Mouse (Mus musculus) neutrophil, adult 5-6 weeks (primary cell): ENCODE results near the gene Slc31a1. TPM values are rescaled to one million over a fixed set of nuclear protein-coding genes. Genes with fewer than 3 reads are reported as not detected.

ENCODE experiments used
- ATAC-seq: fragments of 151-379, 151-347 bp; 2 replicates; pipeline ENCODE4 v1.8.0; 2017; ENCODE audit warnings: mild to moderate bottlenecking, moderate TSS enrichment; ENCODE audit not compliant: insufficient number of reproducible peaks, poor library complexity, low FRiP score, severe bottlenecking; ENCODE audit errors: extremely low read depth
- total RNA-seq: library from RNA; stranded (forward); fragments of 200-1000 nt; gene quantifications from 2 replicates; pipeline ENCODE4 v1.2.3, GENCODE M21; 2017

Slc31a1 gene
- total RNA-seq, 1 experiment from 2014 or later, result 8.3 TPM

DNA sequence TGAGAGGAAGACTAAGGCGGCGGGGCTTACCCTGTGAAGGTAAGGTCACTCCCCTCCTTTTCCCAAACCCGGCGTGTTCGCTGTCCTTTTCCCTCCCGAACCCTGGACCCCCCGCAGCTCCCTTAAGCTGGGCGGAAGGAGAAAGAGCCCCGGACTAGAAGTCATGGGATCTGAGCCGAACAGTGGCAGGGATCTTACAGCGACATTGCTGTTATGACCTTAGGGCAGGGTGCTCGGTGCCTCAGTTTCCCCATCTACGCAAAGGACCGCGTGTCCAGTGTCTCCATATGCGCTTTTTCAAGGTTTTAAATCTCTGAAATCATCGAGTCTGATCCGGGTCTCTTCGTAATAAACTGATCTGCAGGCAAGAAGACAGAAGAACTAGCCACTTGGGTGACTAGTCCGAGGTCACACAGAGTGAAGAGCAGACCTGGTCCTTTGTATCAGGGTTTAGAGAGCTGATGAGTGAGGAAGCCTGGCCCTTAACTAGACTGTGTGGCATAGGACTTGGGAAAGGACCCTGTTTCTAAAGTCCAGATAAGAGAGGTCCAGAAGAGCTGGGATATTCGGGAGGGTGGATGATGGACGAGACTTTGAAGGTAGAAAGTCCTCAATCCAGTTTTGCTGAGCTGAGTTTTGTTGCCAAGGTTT lies 403 bp downstream of the Slc31a1 start:
- no peak for ATAC-seq

DNA sequence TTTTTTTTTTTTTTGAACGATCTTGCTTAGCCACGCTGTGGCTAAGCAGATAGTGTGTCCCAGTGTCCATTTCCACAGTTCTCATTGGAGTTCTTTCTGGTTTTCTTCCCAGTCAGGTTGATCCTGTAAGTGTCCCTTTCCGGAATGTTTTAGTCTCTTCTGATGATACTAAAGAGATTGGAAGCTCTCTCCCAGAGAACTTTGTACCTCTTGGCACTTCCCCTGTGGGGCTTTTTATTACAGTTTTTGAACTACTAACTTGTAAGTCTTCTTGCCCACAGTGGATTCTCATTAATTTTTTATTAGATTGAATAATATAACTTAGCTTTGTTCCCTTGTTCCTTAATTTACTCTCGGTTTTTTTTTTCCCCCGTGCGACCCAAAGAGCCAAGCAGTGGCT lies 1.0 kb downstream of the Slc31a1 start:
- no peak for ATAC-seq

DNA sequence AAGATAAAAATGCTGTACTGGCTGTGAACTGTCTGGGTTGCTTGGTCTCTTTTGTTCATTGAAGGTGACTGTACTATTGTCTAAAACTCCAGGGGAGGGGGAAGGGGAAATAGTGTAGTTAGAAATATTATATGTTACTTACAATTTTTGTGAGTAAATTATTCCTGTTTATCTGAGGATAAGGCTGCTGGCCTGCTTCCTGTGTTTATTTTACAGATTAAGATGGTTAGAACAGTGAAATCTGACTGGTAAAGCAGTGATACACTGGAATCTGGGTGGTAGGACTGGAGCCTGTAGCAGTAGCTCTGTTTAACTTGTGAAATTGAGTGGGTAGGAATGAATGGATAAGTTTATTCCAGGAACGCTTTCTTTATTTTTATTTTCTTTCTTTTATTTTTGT lies 1.5 kb downstream of the Slc31a1 start:
- no peak for ATAC-seq

DNA sequence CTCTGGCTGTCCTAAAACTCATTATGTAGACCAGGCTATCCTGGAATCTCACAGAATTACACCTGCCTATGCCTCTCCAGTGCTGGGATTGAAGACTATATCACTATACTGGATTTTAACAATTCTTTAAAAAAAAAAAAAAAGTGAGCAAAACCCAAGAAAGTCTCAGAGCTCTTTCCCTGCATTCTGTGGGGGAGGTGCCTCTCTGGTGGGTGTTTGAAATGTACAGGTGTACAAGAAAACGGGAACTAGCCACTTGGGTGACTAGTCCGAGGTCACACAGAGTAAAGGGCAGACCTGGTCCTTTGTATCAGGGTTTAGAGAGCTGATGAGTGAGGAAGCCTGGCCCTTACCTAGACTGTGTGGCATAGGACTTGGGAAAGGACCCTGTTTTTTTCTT lies 1.9 kb downstream of the Slc31a1 start:
- no peak for ATAC-seq

DNA sequence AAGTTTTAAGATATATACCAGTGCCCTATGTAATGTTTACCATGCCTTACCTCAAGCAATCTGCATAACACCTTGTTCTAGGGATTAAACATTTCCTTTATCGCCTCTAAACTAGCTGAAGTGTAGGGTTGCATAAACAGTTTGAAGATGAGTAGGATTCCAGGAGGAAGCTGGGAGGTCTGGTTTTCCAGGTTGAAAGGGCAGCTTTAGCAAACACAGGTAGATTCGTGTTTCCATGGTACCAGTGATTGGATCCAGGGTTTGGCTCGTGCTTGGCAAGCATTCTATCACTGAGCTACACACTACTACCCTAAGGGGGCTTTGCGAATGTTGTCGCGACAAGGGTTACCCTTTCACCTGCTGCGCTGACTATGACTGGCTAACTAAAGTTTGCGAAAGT lies 3.8 kb downstream of the Slc31a1 start:
- no peak for ATAC-seq

DNA sequence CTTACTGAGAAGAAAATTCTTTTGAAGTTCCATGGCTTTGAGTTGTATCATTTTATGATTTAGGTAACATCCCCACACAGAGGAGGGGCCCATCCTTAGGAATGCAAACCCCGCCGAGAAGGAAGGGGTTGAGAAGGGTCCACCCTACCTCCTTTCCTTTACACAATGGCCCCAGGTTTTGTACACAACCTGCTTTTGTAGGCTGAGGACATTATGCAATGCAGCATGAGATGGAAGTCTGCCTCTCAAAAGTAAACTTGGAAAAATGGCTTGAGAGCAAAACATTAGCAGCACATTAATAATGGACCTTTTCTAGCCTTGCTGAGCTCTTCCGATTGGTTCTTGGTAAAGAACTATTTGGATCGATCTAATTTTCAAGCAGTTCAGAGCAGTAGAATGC lies 5.8 kb downstream of the Slc31a1 start:
- no peak for ATAC-seq

DNA sequence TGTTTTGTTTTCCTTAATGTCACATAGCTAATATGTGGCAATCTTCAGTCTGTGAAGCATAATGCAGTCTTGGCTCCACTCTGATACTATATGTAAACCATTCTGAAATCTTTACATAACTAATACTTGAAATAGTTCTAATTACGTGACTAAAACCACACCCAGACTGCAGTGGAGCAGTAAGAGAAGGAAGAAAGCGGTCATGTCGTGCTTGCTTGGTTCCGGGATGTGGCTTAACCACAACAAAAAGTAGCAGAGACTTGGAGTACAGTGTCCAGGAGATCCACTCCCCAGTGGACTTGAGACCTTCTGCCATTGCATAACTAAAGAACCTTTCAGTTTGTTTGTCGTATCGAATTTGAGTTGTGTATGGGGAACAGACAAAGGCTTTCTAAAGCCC lies 7.1 kb downstream of the Slc31a1 start:
- ATAC-seq, result peak; percentile 51; the same call in 1 of the 2 replicates

DNA sequence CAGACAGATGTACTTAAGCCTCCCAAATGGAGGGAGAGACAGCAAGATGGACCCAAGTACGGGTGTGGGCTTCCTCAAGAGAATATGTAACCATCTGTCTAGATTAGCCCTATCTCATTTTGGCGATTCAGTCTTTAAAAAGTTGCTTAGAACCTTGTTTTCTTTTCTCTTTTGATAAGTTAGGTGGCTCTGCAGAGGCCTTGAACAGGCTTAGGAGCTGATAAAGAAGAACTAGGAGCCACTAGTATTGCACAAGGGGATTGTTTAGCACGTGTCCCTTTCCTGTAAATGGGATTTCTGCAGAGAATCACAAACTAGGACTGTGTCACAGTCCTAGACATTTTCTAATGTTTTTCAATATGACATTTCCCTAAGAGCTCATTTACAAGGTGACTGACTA lies 8.6 kb downstream of the Slc31a1 start:
- ATAC-seq, result no peak

DNA sequence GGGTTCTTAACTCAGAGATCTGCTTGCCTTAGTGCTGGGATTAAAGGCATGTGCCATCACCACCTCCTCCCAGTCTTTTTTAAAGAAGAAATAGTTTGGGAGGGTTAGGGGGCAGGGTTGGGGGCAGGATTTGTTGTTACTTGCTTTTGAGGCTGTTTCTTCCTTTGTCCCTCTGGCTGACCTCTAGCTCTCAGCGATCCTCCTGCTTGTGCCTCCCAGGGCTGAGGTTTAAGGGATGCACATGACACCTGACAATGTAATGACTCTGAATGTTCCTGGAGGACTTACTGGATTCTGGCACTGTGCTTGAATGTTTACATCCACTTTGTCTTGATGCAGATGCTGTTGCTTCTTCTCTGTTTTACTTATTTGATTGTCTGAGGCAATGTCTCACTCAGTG lies 11.9 kb downstream of the Slc31a1 start:
- ATAC-seq, result no peak

DNA sequence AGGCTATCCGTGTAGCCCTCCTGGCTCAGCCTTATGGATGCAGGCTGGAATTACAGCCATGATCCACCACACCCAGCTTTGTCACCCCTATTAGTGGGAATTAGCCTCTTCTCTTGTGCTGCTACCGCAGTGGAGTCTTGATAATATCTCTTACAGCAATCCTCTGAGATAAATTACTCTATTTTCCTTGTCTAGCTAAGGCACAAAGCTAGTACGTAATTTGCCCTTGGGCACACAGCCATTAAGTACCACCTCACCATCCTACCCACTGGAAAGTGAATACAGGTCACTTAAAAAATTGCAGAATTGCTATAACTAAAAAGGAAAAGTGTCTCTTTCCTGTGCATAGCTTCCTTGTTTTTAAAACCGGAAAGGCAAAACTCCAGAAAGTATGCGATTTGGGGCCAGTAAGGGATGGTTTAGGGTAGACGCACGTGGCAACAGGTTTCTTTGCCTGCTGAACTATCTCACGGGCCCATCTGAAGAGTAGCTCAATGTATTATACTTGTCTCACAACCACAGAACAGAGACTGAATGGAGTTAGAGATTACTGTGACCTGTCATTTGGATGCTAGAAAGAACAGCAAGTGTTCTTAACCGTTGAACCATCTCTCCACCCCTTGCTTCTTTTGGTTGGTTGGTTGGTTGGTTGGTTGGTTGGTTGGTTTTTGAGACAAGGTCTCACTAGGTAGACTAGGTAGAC lies 12.4 kb downstream of the Slc31a1 start:
- no peak for ATAC-seq

DNA sequence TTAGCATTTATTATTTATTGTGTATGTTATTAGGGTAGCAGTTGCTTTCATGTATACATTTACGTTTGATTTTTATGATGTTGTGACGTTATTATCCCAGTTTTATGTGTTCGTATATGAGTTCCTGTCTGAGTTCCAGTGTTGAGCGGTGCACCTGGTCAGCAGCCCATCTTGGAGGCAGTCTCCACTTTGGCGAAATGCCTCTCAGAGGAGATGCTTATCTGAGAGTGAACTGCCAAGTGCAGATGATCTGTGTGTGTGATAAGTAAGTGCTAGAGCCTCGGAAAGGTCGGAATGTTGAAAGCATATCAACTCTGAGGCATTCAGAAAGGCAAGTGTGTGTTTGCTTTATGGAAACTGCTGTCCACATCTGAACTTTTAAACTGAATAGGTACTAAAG lies 13.1 kb downstream of the Slc31a1 start:
- ATAC-seq, result no peak

DNA sequence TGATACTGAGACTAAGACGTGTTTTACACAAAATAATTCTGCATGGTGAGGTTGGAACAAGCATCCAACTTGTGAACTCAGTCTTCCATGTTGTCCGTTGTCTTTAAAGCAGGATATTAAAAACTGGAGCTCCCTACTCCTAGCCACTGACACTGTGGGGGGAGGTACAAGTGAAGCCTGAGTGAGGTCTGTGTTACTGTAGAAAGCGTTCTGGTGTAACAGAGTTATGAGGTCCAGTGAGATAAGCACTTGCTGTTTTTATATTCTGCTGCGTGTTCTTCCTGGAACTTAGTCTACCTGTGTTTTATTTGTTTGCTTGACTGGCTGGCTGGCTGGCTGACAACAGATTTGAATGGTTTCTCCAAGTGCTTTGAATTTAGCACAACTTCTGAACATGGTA lies 13.8 kb downstream of the Slc31a1 start:
- ATAC-seq, result no peak

DNA sequence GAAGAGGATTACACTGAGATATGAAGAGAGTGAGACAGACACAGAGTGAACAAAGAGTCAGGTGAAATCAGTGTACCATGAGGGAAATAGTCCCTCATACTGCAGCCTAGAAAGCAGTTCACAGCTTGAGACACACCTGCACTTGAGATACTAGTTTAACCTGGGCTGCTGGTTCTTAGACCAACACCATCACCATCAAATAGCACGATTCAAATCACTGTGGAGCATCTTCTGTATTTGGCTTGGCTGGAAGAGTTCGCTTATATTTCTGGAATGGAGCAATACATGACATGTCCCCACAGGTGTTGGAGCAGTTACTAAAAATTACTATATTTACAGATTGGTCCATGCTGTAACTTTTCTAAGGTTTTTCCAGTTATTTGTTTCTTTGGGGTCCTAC lies 15.6 kb downstream of the Slc31a1 start:
- ATAC-seq, result no peak

DNA sequence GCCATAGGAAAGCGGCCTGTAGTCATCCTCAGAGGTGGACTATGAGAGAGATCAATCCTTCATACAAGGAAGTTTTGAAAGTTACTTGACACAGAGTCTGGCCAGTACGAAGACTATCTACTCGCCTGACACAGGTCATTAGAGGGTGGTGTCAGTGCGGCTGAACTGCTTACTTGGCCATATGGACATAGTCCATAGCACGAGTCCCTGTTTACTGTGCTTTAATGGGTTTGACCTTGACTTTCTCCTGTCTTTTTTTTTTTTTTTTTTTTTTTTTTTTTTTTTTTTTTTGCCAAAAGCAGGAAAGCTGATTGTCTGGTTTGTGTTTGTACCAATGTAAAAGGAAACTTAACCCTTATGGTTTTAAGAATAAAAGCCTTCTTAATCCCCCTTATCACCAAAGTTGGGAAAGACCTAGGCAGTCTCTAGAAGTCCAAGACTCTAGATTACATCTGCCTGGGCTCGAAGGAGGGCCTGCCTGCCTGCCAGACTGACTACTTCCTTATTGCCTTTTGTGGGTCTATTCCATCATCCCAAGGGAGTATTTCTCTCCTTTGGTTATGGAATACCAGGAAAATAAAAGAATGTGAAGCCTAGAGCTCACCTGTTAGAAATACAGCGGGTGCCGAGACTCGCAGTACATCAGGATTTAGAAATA lies 19.3 kb downstream of the Slc31a1 start:
- no peak for ATAC-seq

DNA sequence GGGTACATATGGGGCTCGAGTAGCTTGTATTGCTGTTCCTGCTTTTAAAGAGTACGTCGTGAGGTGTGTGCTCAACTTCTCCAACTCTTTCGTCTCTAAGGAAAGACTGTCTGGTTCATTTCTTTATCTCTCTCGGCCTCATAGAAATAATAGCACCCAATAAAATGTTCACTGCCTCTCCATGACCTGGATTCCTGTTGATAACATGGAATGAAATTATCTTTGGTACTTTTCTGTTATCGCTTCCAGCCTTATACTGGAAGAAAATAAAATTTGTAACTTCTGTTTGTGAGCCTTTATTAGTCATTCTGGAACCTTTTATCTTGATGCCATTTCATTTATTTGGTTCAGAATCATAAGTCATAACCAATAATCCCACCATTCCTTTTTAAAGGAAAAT lies 22.7 kb downstream of the Slc31a1 start:
- no peak for ATAC-seq

DNA sequence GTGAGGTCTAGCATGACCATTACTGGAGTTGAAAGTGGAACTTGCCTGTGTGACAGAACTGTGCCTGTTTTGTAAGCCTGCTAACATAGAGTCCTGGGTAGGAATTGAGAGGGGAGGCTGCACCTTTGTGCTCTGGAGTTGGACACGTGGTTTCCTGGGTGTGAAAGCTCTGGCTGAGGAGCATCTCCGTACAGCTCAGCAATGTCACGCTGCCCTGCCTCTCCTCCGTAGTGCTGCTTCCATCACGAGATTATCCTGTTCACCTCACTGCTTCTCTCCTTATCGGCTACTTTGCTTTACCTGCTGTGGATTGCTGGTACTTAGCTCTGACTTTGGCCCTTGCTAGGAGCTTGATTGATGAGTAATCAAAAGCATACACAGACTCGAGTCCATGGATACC lies 23.2 kb downstream of the Slc31a1 start:
- no peak for ATAC-seq

DNA sequence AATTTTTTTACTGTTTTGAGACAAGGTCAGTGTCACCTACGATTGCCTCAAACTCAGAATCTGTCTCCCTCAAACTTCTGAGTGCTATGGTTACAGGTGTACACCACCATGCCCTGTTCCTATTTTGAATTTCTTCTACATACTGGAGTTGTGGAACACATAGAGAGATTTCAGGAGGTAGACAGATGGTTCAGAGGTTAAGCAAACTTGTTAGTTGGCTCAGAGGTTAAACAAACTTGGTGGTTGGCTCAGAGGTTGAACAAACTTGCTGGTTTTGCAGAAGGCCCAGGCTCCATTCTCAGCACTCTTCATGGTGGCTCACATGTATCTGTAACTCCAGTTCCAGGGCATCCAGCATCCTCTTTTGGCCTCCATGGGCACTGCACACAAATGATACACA lies 23.6 kb downstream of the Slc31a1 start:
- no peak for ATAC-seq

DNA sequence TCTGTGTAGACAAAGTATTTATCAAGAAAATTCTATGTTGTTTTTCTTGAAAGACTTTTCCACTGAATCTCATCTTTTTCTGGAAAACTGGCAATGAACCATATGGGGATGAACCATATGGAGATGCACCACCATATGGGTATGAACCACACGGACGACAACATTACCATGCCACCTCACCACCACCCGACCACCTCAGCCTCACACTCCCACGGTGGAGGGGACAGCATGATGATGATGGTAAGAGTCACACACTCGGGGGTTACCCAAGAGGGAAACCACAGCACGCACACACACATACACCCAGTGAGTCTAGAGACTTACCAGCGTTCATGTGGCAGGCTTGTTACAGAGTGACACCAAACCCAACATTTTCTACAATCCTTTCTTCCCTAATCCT lies 24.9 kb downstream of the Slc31a1 start:
- no peak for ATAC-seq

DNA sequence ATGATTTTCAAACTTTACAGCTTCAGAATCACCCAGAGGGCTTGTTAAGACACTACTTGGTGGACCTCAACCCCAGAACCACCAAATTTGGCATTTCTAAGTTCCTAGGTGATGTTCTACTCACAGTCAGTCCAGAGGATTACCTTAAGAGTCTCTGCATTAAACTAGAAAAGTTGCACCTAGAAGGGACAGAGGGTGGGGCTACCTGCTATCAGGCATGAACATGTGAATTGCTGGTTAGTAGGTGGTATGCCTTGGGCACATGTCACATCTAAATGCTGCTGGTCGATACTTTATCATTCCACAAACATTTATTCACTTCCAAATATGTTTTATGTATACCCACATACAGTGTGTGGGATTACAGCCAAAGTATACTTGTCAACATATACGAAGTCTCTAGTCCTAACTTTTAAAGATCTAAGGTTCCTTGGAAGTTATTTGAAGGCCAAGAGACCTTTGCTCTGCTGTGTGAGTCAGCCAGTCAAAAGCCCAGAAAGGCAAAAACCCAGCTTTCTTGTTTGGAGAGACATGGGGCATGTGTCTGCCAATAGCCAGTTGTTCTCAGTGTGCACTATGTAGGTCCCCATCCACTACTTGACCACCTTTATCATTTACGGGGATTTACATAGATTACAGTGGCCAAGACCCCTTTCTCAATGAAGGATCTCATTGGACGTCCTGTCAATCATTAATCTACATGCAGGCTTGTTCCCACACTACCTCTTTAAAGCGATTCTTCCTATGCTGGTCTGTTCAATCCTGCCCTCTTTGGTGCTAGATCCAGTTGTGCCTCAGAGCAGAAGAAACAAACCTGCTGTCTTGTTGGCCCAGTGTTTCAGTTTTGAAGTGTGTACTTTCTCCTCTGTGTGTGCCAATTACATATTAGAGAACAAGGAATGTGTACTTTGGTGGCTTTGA lies 29.3 kb downstream of the Slc31a1 start:
- ATAC-seq, result no peak
